Mouse (Mus musculus) neural tube, embryonic 11.5 days (tissue): ENCODE measurements around the gene Pakap. TPM values are rescaled to one million over a fixed set of nuclear protein-coding genes. Genes with fewer than 3 reads are reported as not detected.

ENCODE experiments used
- ATAC-seq: fragments of 200-750 bp; cut with Nextera tagmentation; 2 replicates; pipeline ENCODE4 v1.8.0; 2017; ENCODE audit warnings: moderate number of reproducible peaks, mild to moderate bottlenecking, moderate TSS enrichment, moderate library complexity; ENCODE audit not compliant: insufficient read depth, low FRiP score, low TSS enrichment
- DNase-seq: peaks from one replicate; pipeline ENCODE4 v3.0.0-alpha.2; 2015; ENCODE audit warnings: low spot score
- H3K27ac ChIP-seq: fragments of 300-500 bp; sonication (generic); 2 replicates; pipeline ENCODE4 v1.5.1; 2014; ENCODE audit warnings: low read depth, mild to moderate bottlenecking, low read length
- H3K27me3 ChIP-seq: fragments of 300-500 bp; sonication (generic); 2 replicates; pipeline ENCODE4 v1.6.1; 2014; ENCODE audit warnings: mild to moderate bottlenecking, low read length, mixed read lengths; ENCODE audit not compliant: control insufficient read depth, insufficient read depth
- H3K36me3 ChIP-seq: fragments of 300-500 bp; sonication (generic); 2 replicates; pipeline ENCODE4 v1.6.1; 2014; ENCODE audit warnings: mild to moderate bottlenecking, low read length, moderate library complexity, mixed read lengths; ENCODE audit not compliant: control insufficient read depth, insufficient read depth
- H3K4me1 ChIP-seq: fragments of 300-500 bp; sonication (generic); 2 replicates; pipeline ENCODE4 v1.6.1; 2014; ENCODE audit warnings: low read length, mixed read lengths; ENCODE audit not compliant: control insufficient read depth, insufficient read depth
- H3K4me2 ChIP-seq: fragments of 300-500 bp; sonication (generic); 2 replicates; pipeline ENCODE4 v1.6.1; 2014; ENCODE audit warnings: low read depth, mild to moderate bottlenecking, moderate library complexity
- H3K4me3 ChIP-seq: fragments of 300-500 bp; sonication (generic); 2 replicates; pipeline ENCODE4 v1.5.1; 2014; ENCODE audit warnings: low read depth, low read length
- H3K9ac ChIP-seq: fragments of 300-500 bp; sonication (generic); 2 replicates; pipeline ENCODE4 v1.6.1; 2014; ENCODE audit warnings: mild to moderate bottlenecking, low read length
- H3K9me3 ChIP-seq: fragments of 300-500 bp; sonication (generic); 2 replicates; pipeline ENCODE4 v1.6.1; 2016; ENCODE audit warnings: low read length; ENCODE audit not compliant: control insufficient read depth
- WGBS: fragments of 180-500 bp; shearing (Covaris S2); extraction: QIAGEN DNeasy Blood & Tissue Kit; methylation state at CpG from one replicate; pipeline ENCODE4 v1.1.7; 2014; 5-methylcytosine and 5-hydroxymethylcytosine counted together
- polyA plus RNA-seq: library from polyadenylated mRNA; unstranded; fragments of >200 nt; fragmentation: Nextera tagmentation; extraction: Ambion mirVana; gene quantifications from 2 replicates; pipeline ENCODE4 v1.2.1, GENCODE M21; 2014

The Pakap gene
- polyA plus RNA-seq, 1 experiment from 2014 or later, result 20.8 TPM

DNA sequence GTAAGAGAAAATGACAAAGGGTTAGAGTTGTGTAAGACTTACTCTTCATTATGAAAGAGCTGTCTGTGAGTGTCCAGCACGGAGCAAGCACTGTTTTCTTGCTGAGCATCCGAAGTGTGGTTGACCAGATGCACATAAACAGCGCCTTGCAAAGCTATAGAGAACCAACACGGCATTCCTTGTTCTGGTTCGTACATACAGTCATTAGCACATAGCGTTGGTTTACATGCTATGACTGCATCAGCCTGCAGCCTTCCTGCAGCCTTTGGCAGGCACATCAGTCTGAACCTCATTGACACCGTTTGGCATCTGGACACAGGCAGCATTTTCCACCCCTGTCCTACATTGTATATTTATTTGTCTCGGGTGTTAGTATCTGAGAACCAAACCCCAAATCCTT, 248.2 kb downstream of the Pakap start:
- Histone ChIP-seq H3K36me3 (no peaks in the 10 kb centered on the region), H3K4me3 (no peak overlapping the region), H3K4me2 (no peak overlapping the region), H3K27me3 (no peaks in the 10 kb centered on the region), H3K4me1 (no peaks in the 10 kb centered on the region), H3K27ac (no peak overlapping the region), H3K9me3 (no peaks in the 10 kb centered on the region), H3K9ac (no peak overlapping the region)
- DNase-seq (no peak), ATAC-seq (no peak)
- WGBS, result 93% methylated on average over 8 of the region's 8 CpGs

DNA sequence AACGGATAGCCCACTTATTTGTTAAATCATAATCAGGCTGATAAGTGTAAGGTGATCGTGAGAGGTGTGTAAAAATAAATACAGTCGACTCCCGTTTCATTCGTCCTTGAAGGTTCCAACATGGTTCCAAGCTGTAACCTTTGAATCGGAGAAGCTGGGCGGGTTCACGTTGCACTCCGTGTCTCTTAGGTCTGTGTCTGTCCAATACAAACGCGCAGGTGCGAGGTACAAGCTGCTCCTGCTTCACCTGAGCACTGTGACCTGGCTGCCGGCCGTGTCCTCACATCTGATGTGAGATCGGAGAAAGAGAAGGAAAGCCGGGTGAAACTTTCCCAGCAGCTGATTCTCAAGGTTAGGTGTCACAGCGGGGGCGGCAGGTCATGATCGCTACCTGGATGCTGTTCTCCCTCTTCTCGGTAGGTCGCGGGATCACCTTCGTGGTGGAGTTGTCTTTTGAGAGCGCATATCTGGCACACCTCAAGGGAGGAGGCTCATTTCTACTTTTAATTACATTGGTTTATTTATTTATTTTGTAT, 252.9 kb downstream of the Pakap start:
- H3K4me1 ChIP-seq, result peaks cover 19% of the 10 kb centered on the region
- H3K27me3 ChIP-seq, result no peaks in the 10 kb centered on the region
- H3K36me3 ChIP-seq, result no peaks in the 10 kb centered on the region
- ATAC-seq (no peak), DNase-seq (no peak)
- no peak overlapping the region for H3K9ac ChIP-seq
- 90% methylated on average over 24 of the region's 24 CpGs for WGBS
- no peak overlapping the region for H3K4me2 ChIP-seq
- H3K27ac ChIP-seq, result no peak overlapping the region
- H3K9me3 ChIP-seq, result no peaks in the 10 kb centered on the region
- no peak overlapping the region for H3K4me3 ChIP-seq

GRCm38 (mm10) chr4:57821556-57822356, 253.8 kb downstream of the Pakap start:
- H3K9me3 ChIP-seq, result no peaks in the 10 kb centered on the region
- no peaks in the 10 kb centered on the region for H3K27me3 ChIP-seq
- ATAC-seq, result no peak
- DNase-seq, result no peak
- peak overlapping the region; percentile 42; the same call in 1 of the 2 replicates for H3K27ac ChIP-seq
- H3K4me1 ChIP-seq, result peaks cover 19% of the 10 kb centered on the region
- H3K4me2 ChIP-seq, result peak overlapping the region; percentile 22; the same call in 1 of the 2 replicates
- no peak overlapping the region for H3K4me3 ChIP-seq
- no peaks in the 10 kb centered on the region for H3K36me3 ChIP-seq
- WGBS, result 17% methylated on average over 11 of the region's 11 CpGs
- no peak overlapping the region; the same call in 1 of the 2 replicates for H3K9ac ChIP-seq

DNA sequence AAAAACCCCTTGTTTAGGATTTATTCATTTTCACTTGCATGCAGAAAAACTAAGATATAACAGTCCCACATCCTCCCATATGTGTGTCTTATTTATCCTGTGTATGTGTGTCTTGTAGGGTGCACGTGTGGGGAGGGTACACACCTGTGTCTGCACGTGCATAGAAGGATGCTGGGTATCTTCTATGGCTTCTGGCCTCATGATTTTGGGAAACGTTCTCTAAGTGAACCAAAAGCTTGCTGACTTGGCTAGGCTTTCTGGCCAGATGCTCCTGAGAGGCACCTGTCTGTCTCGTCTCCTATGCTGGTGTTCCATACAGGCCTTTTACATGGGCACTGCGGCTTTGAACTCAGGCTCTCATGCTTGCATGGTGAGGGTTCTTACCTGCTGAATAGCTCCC, 254.7 kb downstream of the Pakap start:
- ATAC-seq (no peak), DNase-seq (no peak)
- Histone ChIP-seq H3K9me3 (no peaks in the 10 kb centered on the region), H3K4me3 (no peak overlapping the region), H3K4me2 (no peak overlapping the region), H3K36me3 (no peaks in the 10 kb centered on the region), H3K27me3 (no peaks in the 10 kb centered on the region), H3K27ac (no peak overlapping the region), H3K4me1 (peaks cover 19% of the 10 kb centered on the region), H3K9ac (no peak overlapping the region)
- 90% methylated on average over 5 of the region's 5 CpGs for WGBS

- H3K4me1 ChIP-seq, result peaks cover 19% of the 10 kb centered on the region
- no peak overlapping the region for H3K4me3 ChIP-seq
- H3K27ac ChIP-seq, result peak overlapping the region; percentile 63
- no peaks in the 10 kb centered on the region for H3K27me3 ChIP-seq
- DNase-seq, result peak; percentile 69
- H3K9ac ChIP-seq, result no peak overlapping the region
- no peaks in the 10 kb centered on the region for H3K9me3 ChIP-seq
- WGBS, result 28% methylated on average over 8 of the region's 8 CpGs
- H3K4me2 ChIP-seq, result no peak overlapping the region
- peak; percentile 85 for ATAC-seq
- H3K36me3 ChIP-seq, result no peaks in the 10 kb centered on the region
Observed at GRCm38 (mm10) chr4:57824626-57825240, 256.8 kb downstream of the Pakap start.

- Histone ChIP-seq H3K4me3 (no peak overlapping the region), H3K9me3 (no peaks in the 10 kb centered on the region), H3K9ac (no peak overlapping the region), H3K4me1 (peaks cover 19% of the 10 kb centered on the region), H3K36me3 (no peaks in the 10 kb centered on the region), H3K4me2 (no peak overlapping the region), H3K27me3 (no peaks in the 10 kb centered on the region), H3K27ac (no peak overlapping the region)
- 87% methylated on average over 7 of the region's 7 CpGs for WGBS
- no peak for ATAC-seq
- no peak for DNase-seq
Observed at GRCm38 (mm10) chr4:57826272-57826671, 258.3 kb downstream of the Pakap start.

DNA sequence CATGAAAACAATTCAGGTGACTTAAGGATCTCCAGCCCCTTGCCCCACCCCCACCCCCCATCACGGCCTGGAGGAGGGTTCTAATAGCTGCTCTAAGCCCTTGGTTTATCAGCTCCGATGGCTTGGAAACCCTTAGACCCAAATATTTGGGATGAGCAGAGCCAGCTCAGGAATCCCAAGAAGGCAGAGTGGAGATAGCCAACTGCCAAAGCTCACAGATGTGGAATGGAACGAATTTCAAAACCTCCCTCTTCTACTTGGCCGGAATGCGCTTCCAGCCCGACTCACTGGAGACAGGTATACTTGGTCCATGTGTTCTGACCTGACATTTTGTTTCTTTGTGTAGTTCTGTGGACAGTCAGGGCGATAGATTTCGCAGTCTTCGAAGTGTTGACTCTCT, 261.2 kb downstream of the Pakap start:
- WGBS, result 77% methylated on average over 9 of the region's 9 CpGs
- no peaks in the 10 kb centered on the region for H3K9me3 ChIP-seq
- ATAC-seq, result no peak

GRCm38 (mm10) chr4:57829740-57830139, 261.8 kb downstream of the Pakap start:
- ATAC-seq, result no peak
- Histone ChIP-seq H3K9me3 (no peaks in the 10 kb centered on the region), H3K4me1 (peaks cover 19% of the 10 kb centered on the region), H3K27ac (no peak overlapping the region), H3K4me3 (no peak overlapping the region), H3K4me2 (no peak overlapping the region), H3K9ac (no peak overlapping the region), H3K36me3 (no peaks in the 10 kb centered on the region), H3K27me3 (no peaks in the 10 kb centered on the region)
- WGBS, result 73% methylated on average over 3 of the region's 3 CpGs
- DNase-seq, result no peak

More for the DNA sequence above, 261.2 kb downstream of the Pakap start:
- Histone ChIP-seq H3K9ac (no peak overlapping the region), H3K4me2 (no peak overlapping the region), H3K27me3 (no peaks in the 10 kb centered on the region), H3K36me3 (no peaks in the 10 kb centered on the region), H3K4me1 (peaks cover 21% of the 10 kb centered on the region), H3K4me3 (no peak overlapping the region), H3K27ac (no peak overlapping the region)
- no peak for DNase-seq
